Mouse (Mus musculus) bone marrow macrophage, adult 2 months (primary cell): Measurements from ENCODE around the gene Hpse2.

Source experiments
- CTCF ChIP-seq: IDR thresholded peaks from 2 replicates; pipeline ENCODE4 v1.5.1; 2012; ENCODE audit warnings: low read depth, mild to moderate bottlenecking, low read length, moderate library complexity
- POLR2A ChIP-seq: IDR thresholded peaks from 2 replicates; pipeline ENCODE4 v1.6.1; 2012; ENCODE audit warnings: mild to moderate bottlenecking, low read depth, low read length, borderline replicate concordance

GRCm38 (mm10) chr19:42769648-42770047, 618.5 kb downstream of the Hpse2 start:
- no peak for TF ChIP-seq POLR2A
- no peak for TF ChIP-seq CTCF
